Mouse (Mus musculus): Measurements from ENCODE around the gene Fmnl2. TPM values are rescaled to one million over a fixed set of nuclear protein-coding genes. Genes with fewer than 3 reads are reported as not detected.

Fmnl2 gene
- polyA plus RNA-seq, 1 experiment from 2014 or later: 10.2 TPM

DNA sequence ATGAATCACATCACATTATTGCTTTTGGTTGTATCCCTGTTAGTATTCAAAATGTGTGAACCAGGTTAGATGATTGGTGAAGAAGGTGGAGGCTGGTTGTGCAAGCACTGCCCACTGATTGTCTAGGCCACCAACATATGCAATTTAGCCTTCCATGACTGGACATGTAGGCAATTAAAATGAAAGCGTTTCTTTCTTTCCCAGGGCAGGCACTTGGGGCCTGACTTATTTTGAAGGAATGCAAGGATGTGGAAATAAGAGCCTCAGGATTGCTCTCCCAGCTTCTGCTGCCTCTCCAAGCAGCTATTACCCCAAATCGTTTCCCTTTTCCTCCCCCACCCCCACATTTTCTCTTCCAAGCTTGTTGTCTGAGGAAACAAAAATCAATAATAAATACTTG is 29.6 kb downstream of the Fmnl2 start:
- Histone ChIP-seq H3K4me3 (ENCODE audit: low read depth, low read length) (no peak overlapping the region), H3K9ac (replicated peaks; ENCODE audit: low read depth, low read length) (no peak overlapping the region), H3K4me1 (ENCODE audit: control insufficient read depth, insufficient read depth, low read length) (0 out of 2 replicates have a peak, but pooled peaks cover 2% of the 10 kb centered on the region), H3K27me3 (ENCODE audit: control insufficient read depth, insufficient read depth, low read length) (no peaks in the 10 kb centered on the region), H3K4me2 (replicated peaks; ENCODE audit: low read depth, low read length) (no peak overlapping the region), H3K27ac (ENCODE audit: low read length) (no peak overlapping the region), H3K36me3 (ENCODE audit: control insufficient read depth, insufficient read depth, low read length) (no peaks in the 10 kb centered on the region), H3K9me3 (ENCODE audit: control insufficient read depth, low read depth, low read length) (no peaks in the 10 kb centered on the region)
- no peak for ATAC-seq (ENCODE audit: insufficient number of reproducible peaks, insufficient read depth, low FRiP score, low read depth)
- WGBS: 66% methylated on average over 2 of the region's 2 CpGs

DNA sequence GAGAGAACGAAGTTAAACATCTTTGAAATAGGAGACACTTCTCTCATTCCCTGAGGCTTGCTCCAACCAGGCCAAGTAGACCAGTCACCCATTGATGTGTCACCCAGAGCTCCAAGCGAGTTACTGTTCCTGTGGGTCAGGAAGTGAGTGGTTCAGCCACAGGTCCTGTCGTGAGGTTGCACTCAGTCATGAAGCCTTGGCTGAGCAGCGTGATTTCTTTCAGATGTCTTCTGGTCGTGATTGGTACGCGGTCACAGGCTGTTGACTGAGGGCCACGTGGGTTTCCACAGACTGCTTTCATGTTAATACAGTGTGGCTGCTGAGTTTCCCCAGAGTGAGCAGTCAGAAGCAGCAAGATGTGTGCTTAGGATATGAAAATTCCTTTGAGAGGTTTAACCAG is 33.5 kb downstream of the Fmnl2 start:
- H3K4me3 ChIP-seq (ENCODE audit: low read depth, low read length): no peak overlapping the region
- no peak for ATAC-seq (ENCODE audit: insufficient number of reproducible peaks, insufficient read depth, low FRiP score, low read depth)
- WGBS: 77% methylated on average over 8 of the region's 8 CpGs
- no peak overlapping the region for H3K27ac ChIP-seq (ENCODE audit: low read length)
- no peak overlapping the region for H3K9ac ChIP-seq (replicated peaks; ENCODE audit: low read depth, low read length)
- no peak overlapping the region for H3K4me2 ChIP-seq (replicated peaks; ENCODE audit: low read depth, low read length)
- peaks cover 6% of the 10 kb centered on the region for H3K4me1 ChIP-seq (ENCODE audit: control insufficient read depth, insufficient read depth, low read length)
- H3K36me3 ChIP-seq (ENCODE audit: control insufficient read depth, insufficient read depth, low read length): no peaks in the 10 kb centered on the region
- H3K9me3 ChIP-seq (ENCODE audit: control insufficient read depth, low read depth, low read length): no peaks in the 10 kb centered on the region
- H3K27me3 ChIP-seq (ENCODE audit: control insufficient read depth, insufficient read depth, low read length): no peaks in the 10 kb centered on the region

GRCm38 (mm10) chr2:52891744-52892143 is 34.1 kb downstream of the Fmnl2 start:
- no peak for ATAC-seq (ENCODE audit: insufficient number of reproducible peaks, insufficient read depth, low FRiP score, low read depth)
- Histone ChIP-seq H3K4me3 (ENCODE audit: low read depth, low read length) (no peak overlapping the region), H3K27me3 (ENCODE audit: control insufficient read depth, insufficient read depth, low read length) (no peaks in the 10 kb centered on the region), H3K4me1 (ENCODE audit: control insufficient read depth, insufficient read depth, low read length) (peaks cover 10% of the 10 kb centered on the region), H3K36me3 (ENCODE audit: control insufficient read depth, insufficient read depth, low read length) (no peaks in the 10 kb centered on the region), H3K4me2 (replicated peaks; ENCODE audit: low read depth, low read length) (no peak overlapping the region), H3K9ac (replicated peaks; ENCODE audit: low read depth, low read length) (no peak overlapping the region), H3K9me3 (ENCODE audit: control insufficient read depth, low read depth, low read length) (no peaks in the 10 kb centered on the region), H3K27ac (ENCODE audit: low read length) (no peak overlapping the region)
- 88% methylated on average over 2 of the region's 2 CpGs for WGBS

DNA sequence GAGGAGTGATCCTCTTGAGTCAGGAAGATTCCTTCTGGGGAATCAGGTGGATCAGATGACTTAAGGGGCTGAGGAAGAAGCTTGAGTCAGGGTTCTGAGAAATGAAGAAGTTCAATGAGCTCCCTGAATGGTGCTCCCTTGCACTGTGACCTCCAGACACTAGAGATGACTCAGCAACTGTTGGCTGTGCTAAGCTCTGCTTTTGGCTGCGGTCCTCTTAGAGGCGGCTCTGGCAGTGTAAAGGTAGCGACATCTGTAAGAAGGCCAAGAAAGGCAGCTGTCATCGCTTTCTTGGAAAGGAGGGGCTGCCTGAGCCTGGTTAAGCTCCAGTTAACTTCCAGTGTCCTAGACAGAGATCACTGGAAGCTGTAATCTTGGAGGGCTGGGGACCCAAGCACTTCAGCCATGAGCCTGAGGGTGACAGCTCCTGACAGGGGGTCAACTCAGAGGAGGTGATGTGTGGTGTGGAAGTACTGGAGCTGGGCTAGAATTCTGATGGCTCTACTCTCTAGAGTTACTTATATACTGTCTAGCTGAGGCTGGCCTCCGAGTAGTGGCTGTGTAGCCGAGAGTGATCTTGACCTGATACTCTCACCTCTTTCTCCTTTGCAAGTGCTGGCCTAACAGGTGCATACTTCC is 37.4 kb downstream of the Fmnl2 start:
- no peak for ATAC-seq (ENCODE audit: insufficient number of reproducible peaks, insufficient read depth, low FRiP score, low read depth)
- H3K36me3 ChIP-seq (ENCODE audit: control insufficient read depth, insufficient read depth, low read length): no peaks in the 10 kb centered on the region
- no peak overlapping the region for H3K4me2 ChIP-seq (replicated peaks; ENCODE audit: low read depth, low read length)
- 66% methylated on average over 6 of the region's 6 CpGs for WGBS
- peaks cover 19% of the 10 kb centered on the region for H3K4me1 ChIP-seq (ENCODE audit: control insufficient read depth, insufficient read depth, low read length)
- no peak overlapping the region for H3K4me3 ChIP-seq (ENCODE audit: low read depth, low read length)
- H3K27me3 ChIP-seq (ENCODE audit: control insufficient read depth, insufficient read depth, low read length): no peaks in the 10 kb centered on the region
- H3K27ac ChIP-seq (ENCODE audit: low read length): no peak overlapping the region
- H3K9me3 ChIP-seq (ENCODE audit: control insufficient read depth, low read depth, low read length): no peaks in the 10 kb centered on the region
- H3K9ac ChIP-seq (replicated peaks; ENCODE audit: low read depth, low read length): no peak overlapping the region

GRCm38 (mm10) chr2:52896995-52897394 is 39.3 kb downstream of the Fmnl2 start:
- no peaks in the 10 kb centered on the region for H3K27me3 ChIP-seq (ENCODE audit: control insufficient read depth, insufficient read depth, low read length)
- H3K27ac ChIP-seq (ENCODE audit: low read length): no peak overlapping the region
- no peak overlapping the region for H3K4me3 ChIP-seq (ENCODE audit: low read depth, low read length)
- H3K36me3 ChIP-seq (ENCODE audit: control insufficient read depth, insufficient read depth, low read length): no peaks in the 10 kb centered on the region
- H3K9ac ChIP-seq (replicated peaks; ENCODE audit: low read depth, low read length): no peak overlapping the region
- no peaks in the 10 kb centered on the region for H3K9me3 ChIP-seq (ENCODE audit: control insufficient read depth, low read depth, low read length)
- 66% methylated on average over 3 of the region's 3 CpGs for WGBS
- peaks cover 19% of the 10 kb centered on the region for H3K4me1 ChIP-seq (ENCODE audit: control insufficient read depth, insufficient read depth, low read length)
- ATAC-seq (ENCODE audit: insufficient number of reproducible peaks, insufficient read depth, low FRiP score, low read depth): no peak
- no peak overlapping the region for H3K4me2 ChIP-seq (replicated peaks; ENCODE audit: low read depth, low read length)

DNA sequence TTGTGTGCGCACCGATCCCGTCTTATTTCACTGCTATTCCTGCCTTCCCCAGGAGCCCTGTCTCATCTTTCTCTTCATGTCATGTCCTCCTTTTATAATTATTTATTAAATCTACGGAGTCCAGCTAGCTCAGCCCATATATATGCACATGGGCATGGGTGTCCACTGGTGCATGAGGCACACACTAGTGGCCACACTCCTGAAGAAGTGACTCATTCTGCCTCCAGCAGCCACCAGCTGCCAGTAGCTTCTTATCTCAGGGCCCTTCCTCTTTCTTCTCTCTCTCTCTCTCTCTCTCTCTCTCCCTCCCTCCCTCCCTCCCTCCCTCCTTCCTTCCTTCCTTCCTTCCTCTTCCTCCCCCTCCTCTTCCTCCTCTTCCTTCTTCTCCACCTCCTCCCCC is 43.1 kb downstream of the Fmnl2 start:
- WGBS: 96% methylated on average over 4 of the region's 4 CpGs
- H3K9ac ChIP-seq (replicated peaks; ENCODE audit: low read depth, low read length): no peak overlapping the region
- no peaks in the 10 kb centered on the region for H3K27me3 ChIP-seq (ENCODE audit: control insufficient read depth, insufficient read depth, low read length)
- ATAC-seq (ENCODE audit: insufficient number of reproducible peaks, insufficient read depth, low FRiP score, low read depth): no peak
- H3K4me2 ChIP-seq (replicated peaks; ENCODE audit: low read depth, low read length): no peak overlapping the region
- H3K9me3 ChIP-seq (ENCODE audit: control insufficient read depth, low read depth, low read length): no peaks in the 10 kb centered on the region
- 0 out of 2 replicates have a peak, but pooled peaks cover 17% of the 10 kb centered on the region for H3K4me1 ChIP-seq (ENCODE audit: control insufficient read depth, insufficient read depth, low read length)
- H3K4me3 ChIP-seq (ENCODE audit: low read depth, low read length): no peak overlapping the region
- H3K36me3 ChIP-seq (ENCODE audit: control insufficient read depth, insufficient read depth, low read length): no peaks in the 10 kb centered on the region
- no peak overlapping the region for H3K27ac ChIP-seq (ENCODE audit: low read length)

- Histone ChIP-seq H3K4me2 (replicated peaks; ENCODE audit: low read depth, low read length) (no peak overlapping the region), H3K4me3 (ENCODE audit: low read depth, low read length) (no peak overlapping the region), H3K36me3 (ENCODE audit: control insufficient read depth, insufficient read depth, low read length) (no peaks in the 10 kb centered on the region), H3K9ac (replicated peaks; ENCODE audit: low read depth, low read length) (no peak overlapping the region), H3K9me3 (ENCODE audit: control insufficient read depth, low read depth, low read length) (no peaks in the 10 kb centered on the region), H3K4me1 (ENCODE audit: control insufficient read depth, insufficient read depth, low read length) (0 out of 2 replicates have a peak, but pooled peaks cover 15% of the 10 kb centered on the region), H3K27ac (ENCODE audit: low read length) (no peak overlapping the region), H3K27me3 (ENCODE audit: control insufficient read depth, insufficient read depth, low read length) (no peaks in the 10 kb centered on the region)
- no peak for ATAC-seq (ENCODE audit: insufficient number of reproducible peaks, insufficient read depth, low FRiP score, low read depth)
- WGBS: 84% methylated on average over 6 of the region's 6 CpGs
These were observed 43.8 kb downstream of the Fmnl2 start for GRCm38 (mm10) chr2:52901300-52902013.

DNA sequence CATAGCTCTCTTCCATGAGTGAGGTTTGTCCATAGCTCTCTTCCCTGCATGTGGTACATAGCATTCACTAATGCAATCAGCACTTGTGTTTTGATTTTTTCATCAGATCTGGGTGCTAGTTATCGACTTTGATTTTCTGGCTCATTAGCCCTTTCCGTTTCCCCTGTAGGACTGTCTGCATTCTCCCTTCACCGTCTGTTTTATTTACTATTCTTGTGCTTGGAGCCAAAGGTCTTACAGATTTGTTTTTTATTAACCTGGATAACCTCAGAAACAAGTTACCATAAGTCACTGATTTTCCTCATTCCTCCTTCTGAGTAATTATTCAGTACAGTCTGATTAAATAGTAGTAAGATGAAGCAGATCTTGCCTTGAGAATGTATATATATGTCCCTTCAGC is 44.8 kb downstream of the Fmnl2 start:
- WGBS: 73% methylated on average over 3 of the region's 3 CpGs
- H3K9ac ChIP-seq (replicated peaks; ENCODE audit: low read depth, low read length): no peak overlapping the region
- no peak overlapping the region for H3K27ac ChIP-seq (ENCODE audit: low read length)
- H3K27me3 ChIP-seq (ENCODE audit: control insufficient read depth, insufficient read depth, low read length): no peaks in the 10 kb centered on the region
- H3K4me1 ChIP-seq (ENCODE audit: control insufficient read depth, insufficient read depth, low read length): 0 out of 2 replicates have a peak, but pooled peaks cover 10% of the 10 kb centered on the region
- no peak for ATAC-seq (ENCODE audit: insufficient number of reproducible peaks, insufficient read depth, low FRiP score, low read depth)
- H3K36me3 ChIP-seq (ENCODE audit: control insufficient read depth, insufficient read depth, low read length): no peaks in the 10 kb centered on the region
- H3K4me2 ChIP-seq (replicated peaks; ENCODE audit: low read depth, low read length): no peak overlapping the region
- H3K4me3 ChIP-seq (ENCODE audit: low read depth, low read length): no peak overlapping the region
- H3K9me3 ChIP-seq (ENCODE audit: control insufficient read depth, low read depth, low read length): no peaks in the 10 kb centered on the region

All from stomach, embryonic 14.5 days (tissue).